Mouse (Mus musculus) embryo, embryonic 10 days (tissue): Measurements from ENCODE around the gene Casq2.
"Not testable (repeated sequence)": the region's sequence is repeated elsewhere in the genome, so short reads cannot be mapped to it uniquely, and the experiment has no call there.

Source experiments
- DNase-seq: peaks from one replicate; pipeline ENCODE4 v3.0.0-alpha.2; 2015; ENCODE audit warnings: low spot score

Gene Casq2

DNA sequence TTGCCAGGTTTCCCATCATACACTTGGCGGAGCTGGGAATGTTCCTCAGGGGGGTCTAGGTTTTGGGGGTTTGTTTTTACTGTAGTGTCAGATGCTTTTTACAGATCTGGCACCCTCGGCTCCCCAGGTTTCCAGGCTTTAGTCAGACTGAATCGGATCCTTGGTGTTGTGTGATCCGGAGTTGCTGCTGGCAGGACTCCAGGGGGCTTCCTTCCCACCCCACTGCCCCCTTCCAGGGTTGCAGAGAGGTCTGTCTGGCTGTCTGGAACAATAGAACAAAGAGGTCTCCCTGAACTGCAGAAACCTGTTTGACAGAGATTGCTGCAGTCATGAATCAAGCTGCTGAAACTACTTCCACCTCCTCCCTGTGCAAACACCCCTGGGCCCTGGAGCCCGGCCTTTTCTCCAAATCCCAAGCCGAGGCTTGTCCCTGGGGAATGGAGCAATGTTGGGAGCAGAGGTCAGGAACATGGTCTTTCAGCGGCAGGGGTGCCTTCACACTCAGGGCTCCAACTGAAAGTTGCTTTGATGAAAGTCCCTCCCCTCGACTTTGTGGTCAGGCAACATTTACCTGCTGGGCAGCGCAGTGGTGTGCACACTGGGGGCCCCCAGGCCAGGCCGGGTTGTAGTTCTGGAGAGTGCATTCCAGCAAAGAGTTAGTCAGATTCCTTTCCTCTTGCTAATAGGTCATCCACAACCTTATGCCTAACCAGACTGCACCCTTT, 49.3 kb downstream of the Casq2 start:
- peak; percentile 39 for DNase-seq

DNA sequence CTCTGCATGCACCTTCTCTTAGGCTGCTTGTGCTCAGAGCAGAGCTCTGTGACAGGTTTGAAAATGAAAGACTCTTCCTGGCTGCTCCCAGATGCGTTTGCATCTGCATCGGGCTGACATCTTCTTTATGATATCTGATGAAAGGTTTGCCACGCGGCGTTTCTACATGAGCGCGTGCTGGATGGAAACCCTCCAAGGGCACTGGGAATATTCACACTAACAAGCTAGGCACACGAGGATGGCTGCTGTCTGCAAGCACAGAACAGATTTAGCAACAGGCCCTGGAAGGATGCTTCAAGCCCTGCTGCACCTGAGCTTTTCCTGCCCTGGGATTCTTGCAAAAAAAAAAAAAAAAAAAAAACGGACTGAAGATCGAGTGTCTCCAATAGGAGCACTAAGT, 50.9 kb downstream of the Casq2 start:
- no peak for DNase-seq

DNA sequence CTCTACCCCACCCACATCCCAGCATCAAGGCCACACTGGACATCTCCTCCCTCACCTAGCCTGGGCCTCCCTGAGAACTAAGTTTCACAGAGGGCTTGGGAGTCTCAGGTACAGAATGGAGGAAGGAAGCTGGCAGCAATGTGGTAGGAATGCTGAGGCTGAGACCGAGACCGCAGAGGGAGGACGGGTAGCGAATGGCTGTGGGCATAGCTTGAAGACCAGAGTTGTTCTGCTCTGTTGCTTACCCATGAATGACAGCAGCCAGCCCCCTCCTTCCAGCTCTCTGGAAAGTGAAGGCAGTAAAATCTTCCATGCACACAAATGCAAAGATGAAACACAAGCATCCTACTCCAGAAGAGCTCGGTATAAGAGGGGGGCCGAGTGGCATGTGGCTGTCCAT, 52.7 kb downstream of the Casq2 start:
- DNase-seq, result no peak

GRCm38 (mm10) chr3:102140606-102141005, 54.4 kb downstream of the Casq2 start:
- DNase-seq, result no peak

- no peak for DNase-seq
Measured at GRCm38 (mm10) chr3:102141451-102141850, 55.2 kb downstream of the Casq2 start.

GRCm38 (mm10) chr3:102141893-102142292, 55.7 kb downstream of the Casq2 start:
- no peak for DNase-seq

GRCm38 (mm10) chr3:102142947-102143346, 56.7 kb downstream of the Casq2 start:
- no peak for DNase-seq

- no peak for DNase-seq
Measured at GRCm38 (mm10) chr3:102143536-102143935, 57.3 kb downstream of the Casq2 start.

- no peak for DNase-seq
Measured at GRCm38 (mm10) chr3:102144401-102144800, 58.2 kb downstream of the Casq2 start.

GRCm38 (mm10) chr3:102145645-102146386, 59.6 kb downstream of the Casq2 start:
- peak; percentile 59 for DNase-seq

DNA sequence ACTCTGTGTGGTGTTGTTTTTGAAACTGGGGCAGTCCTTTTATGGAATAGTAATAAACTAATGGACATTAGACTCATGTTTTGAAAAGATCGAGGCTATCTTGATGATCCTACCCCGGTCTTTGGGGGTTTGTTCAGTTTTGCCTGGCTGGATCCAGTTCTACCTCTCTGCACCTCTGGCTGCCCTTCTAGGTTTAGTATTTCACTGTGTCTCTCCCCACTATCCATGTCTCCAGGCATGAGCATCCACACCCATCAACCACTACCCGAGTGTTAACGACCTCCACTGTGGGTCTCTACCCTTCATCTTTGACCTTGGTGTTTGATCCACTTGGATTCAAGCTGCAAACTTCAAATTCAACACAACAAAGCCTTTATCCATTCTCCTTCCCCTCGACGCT, 60.2 kb downstream of the Casq2 start:
- no peak for DNase-seq

DNA sequence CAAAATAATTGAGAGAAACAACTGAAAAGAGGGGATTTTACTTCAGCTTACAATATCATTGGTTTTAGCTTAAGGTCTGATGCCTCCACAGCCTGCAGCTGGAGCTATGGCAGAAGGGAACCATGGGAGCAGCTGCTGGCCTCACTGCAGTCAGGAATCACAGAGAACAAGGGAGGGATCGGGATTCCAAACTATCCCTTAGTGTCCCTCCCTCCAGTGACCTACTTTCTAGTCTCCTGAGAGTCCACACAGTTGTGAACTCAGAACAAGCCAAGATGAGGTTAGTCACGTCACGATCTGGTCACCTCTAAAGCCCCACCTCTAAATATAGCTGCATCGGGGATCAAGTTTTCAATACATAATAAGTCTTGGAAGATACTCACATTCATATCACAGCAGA, 61.0 kb downstream of the Casq2 start:
- DNase-seq, result no peak

DNA sequence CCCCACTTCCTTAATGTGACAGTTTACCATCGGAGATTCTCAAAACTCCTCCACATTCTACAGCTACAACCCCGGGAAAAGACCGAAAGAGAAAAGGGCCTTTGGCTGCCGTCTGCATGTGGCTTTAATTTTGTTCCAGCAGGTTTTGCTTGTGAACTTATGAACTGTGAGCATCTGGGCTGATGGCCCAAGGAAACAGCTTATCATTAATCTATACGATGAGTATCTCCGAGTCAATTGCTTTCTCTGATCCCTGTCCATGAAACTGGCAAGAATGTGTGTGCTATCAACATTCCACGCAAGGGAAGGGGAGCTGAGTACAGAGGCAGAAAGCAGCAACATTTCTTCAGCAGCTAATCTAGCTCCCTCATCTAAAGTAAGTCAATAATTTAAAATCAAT, 63.7 kb downstream of the Casq2 start:
- peak; percentile 58 for DNase-seq

DNA sequence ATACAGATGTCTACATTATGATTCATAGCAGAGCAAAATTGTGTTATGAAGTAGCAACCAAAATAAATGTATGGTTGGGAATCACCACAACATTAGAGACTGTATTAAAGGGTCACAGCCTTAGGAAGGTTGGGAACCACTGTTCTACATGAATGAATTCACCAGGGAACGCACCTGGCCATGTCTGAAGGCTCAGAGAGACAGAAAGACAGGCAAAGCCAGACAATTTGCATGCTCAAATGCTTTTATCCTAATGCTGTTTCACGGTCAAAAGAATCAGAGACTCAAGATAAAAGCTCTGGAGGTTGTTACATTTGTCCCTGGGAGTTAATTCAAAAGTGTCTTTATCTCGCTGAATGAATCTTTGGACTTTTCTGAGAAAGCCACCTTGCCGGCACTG, 65.6 kb downstream of the Casq2 start:
- no peak for DNase-seq

DNA sequence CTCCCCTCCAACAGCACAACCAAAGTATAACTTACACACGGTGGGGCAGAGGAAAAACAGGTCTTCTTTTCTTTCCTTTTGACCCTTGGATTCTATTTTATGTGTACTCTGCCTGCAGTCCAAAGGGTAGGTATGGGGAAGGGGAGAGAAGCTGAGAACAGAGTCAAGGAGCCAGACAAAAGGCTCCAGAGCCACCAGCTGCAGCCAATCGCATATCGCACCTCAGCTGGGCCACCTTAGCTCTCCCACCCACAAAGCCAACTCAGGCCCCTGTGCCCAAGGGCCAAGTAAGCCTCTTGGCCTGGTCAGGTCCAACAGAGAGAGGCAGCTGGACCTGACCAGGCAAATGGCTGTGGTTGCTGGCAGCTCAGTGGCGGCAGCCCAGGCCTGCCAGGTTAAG, 66.3 kb downstream of the Casq2 start:
- no peak for DNase-seq

GRCm38 (mm10) chr3:102152872-102153271, 66.7 kb downstream of the Casq2 start:
- DNase-seq, result no peak

DNA sequence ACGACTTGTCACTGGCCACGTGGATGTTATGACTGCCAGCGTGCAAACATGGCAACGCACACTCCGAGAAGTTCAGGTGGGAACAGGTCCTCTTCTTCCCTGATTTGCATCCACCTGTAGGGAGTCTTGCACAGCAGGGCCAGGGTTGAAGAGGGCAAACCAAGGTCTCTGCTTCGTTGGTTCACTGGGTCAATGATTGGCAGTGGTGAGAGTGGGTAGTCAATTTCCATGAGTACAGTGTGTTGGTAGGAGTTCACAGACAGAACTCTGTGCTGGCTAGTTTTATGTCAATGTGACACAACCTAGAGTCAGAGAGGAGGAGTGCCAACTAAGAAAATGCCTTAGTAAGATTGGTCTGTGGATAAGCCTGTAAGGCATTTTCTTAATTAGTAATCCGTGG, 67.9 kb downstream of the Casq2 start:
- no peak for DNase-seq

DNA sequence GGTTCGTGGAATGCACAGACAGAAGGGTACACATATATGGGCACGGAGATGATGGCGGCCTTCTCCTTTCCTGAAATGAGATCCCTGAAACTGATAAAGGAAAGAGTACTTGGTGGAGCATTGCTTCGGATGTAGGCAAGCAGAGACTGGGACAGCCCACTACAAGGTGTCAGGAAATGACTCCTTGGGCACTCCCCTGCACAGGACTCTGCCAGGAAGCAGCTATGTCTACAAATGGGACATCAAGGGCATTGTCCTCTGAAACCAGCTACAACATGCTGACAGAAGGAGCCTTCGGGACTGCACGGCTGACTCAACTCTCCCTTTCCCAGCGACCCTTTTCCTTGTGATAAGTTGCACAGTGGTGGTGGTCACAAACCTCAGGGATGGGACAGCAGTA, 70.5 kb downstream of the Casq2 start:
- no peak for DNase-seq

- DNase-seq, result no peak
Measured at GRCm38 (mm10) chr3:102157652-102158051, 71.4 kb downstream of the Casq2 start.

DNA sequence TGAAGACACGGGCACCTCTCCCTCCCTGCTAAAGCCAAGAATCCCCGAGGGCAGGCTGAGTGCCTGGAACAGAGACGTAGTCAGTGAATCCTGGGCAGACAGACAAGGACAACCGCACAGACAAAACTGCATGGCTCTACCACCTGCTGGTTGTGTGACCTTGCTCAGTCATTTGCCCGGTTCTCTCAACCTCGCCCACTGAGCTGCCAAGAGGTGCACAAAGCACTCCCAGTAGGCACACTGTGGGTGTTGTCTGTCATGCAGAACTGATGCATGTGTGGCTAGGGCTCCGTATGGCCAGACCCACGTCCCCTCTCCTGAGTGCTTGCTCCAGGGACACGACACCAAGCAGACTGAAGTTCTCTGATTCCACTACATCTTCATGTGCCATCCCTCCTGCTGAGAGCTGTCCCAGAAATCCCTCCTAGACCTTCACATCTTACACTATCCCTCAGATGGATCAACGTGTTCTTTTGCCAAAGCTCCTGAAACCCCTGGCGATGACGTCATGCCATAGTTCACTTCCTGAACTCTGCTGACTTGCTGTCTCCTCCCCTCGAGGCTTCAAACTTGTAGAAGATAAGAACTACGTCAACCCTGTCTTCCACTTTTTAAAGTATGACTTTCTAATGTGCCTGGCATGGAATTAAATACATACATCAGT, 72.7 kb downstream of the Casq2 start:
- DNase-seq, result no peak

DNA sequence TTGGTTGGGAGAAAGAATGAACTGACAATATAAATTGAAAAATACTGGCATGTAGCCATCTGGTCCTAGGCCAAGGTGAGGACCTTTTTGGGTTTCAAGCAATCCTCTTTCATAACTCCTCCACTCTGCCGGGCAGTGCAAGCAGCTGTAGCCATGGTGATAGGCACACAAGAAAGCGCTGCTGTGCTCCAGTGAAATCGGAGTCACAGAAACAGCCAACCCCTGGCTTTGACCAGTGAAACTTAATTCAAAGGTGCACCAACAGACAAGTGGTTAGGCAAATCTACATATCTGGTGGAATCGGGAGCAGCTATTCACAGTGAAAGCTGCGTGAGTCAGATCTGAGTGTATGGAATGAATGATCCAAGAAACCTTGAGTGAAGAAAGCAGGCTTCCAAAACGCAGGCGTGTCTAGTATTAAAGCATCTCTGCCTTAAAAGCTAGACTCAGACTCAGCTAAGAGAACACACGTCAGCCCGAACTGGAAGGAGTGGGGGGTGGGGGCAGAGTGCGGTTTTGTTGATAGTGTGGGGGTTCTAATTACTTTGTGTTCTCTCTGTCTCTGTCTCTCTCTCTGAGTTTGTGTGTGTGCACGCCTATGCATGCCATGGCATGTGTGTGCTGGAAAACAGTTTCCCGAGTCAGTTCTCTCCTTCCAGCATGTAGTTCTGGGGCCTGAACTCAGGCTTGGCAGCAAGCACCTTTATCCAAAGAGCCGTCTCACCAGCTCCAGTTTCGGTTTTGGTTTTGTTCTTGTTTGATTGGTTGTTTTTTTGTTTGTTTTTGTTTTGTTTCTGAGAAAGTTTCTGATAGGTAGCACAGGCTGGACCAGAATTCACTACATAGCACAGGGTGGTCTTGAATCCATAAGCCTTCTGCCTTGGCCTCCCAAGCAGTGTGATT, 73.5 kb downstream of the Casq2 start:
- DNase-seq, result no peak

DNA sequence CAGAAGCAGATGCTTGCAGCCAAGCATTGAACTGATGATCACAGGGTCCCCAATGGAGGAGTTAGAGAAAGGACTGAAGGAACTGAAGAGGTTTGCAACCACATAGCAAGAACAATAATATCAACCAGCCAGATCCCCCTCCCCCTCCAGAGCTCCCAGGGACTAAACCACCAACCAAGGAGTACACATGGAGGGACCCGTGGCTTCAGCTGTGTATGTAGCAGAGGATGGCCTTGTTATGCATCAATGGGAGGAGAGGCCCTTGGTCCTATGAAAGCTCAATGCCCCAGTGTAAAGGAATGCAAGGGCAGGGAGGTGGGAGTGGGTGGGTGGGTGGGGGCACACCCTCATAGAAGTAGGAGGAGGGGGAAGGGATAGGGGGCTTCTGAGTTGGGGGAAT, 77.6 kb downstream of the Casq2 start:
- not testable (repeated sequence) for DNase-seq
